Mouse (Mus musculus) heart, adult 2 months (tissue): Measurements from ENCODE around the gene Scn10a.

Experiments
- CTCF ChIP-seq: fragments of 200-600 bp; IDR thresholded peaks from 2 replicates; pipeline ENCODE4 v1.8.1; 2022; ENCODE audit warnings: antibody characterized with exemption, mild to moderate bottlenecking, moderate library complexity
- POLR2A ChIP-seq: fragments of 200-500 bp; IDR thresholded peaks from 2 replicates; pipeline ENCODE4 v1.6.1; 2011; ENCODE audit warnings: mild to moderate bottlenecking, low read depth, low read length, control low read depth; ENCODE audit not compliant: insufficient read depth

DNA sequence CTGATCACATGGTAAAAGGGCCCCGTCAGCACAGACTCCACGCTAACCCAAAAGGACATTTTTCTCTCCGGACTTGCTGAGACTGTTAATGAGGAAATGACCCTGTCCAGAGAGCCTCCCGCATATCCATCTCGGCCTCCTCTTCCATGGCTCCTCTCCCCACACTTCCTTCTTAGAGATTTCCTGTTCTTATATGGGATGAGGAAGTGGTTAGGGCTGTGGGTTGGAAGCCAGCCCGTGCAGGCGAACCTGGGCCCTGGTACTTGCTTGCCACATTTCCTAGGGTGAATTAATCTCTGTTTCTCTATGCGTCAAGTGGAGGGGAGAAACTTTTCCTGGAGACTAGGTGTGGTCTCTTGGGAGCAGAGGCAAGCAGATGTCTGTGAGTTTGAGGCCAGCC, 150.4 kb downstream of the Scn10a start:
- TF ChIP-seq CTCF: no peak
- TF ChIP-seq POLR2A: no peak
